Mouse (Mus musculus): ENCODE measurements around the gene Map3k7cl. TPM values are rescaled to one million over a fixed set of nuclear protein-coding genes. Genes with fewer than 3 reads are reported as not detected.

The Map3k7cl gene
- polyA plus RNA-seq, 1 experiment, result 33.0 TPM

- H3K27me3 ChIP-seq (replicated peaks; ENCODE audit: control insufficient read depth, insufficient read depth, low read length), result no peaks in the 10 kb centered on the region
- no peak overlapping the region for H3K27ac ChIP-seq (ENCODE audit: insufficient read depth, low read depth, low read length)
- H3K36me3 ChIP-seq (ENCODE audit: control insufficient read depth, insufficient read depth, low read length), result no peaks in the 10 kb centered on the region
- no peak for TF ChIP-seq CTCF (conservative IDR thresholded peaks at IDR 0.05; ENCODE audit: insufficient read depth, insufficient read length, low read depth, low read length)
- TF ChIP-seq POLR2A (IDR thresholded peaks at IDR 0.05; ENCODE audit: low read depth, low read length), result no peak
- no peak overlapping the region for H3K4me3 ChIP-seq (ENCODE audit: insufficient read depth, low read depth, low read length)
- no peaks in the 10 kb centered on the region for H3K4me1 ChIP-seq (ENCODE audit: control insufficient read depth, insufficient read depth, low read length)
- 96% methylated on average over 6 of the region's 6 CpGs for WGBS
- no peak for DNase-seq
Observed at GRCm38 (mm10) chr16:87617377-87617776, 64.2 kb downstream of the Map3k7cl start.

GRCm38 (mm10) chr16:87621246-87621645 lies 68.1 kb downstream of the Map3k7cl start:
- H3K27me3 ChIP-seq (replicated peaks; ENCODE audit: control insufficient read depth, insufficient read depth, low read length), result no peaks in the 10 kb centered on the region
- H3K36me3 ChIP-seq (ENCODE audit: control insufficient read depth, insufficient read depth, low read length), result no peaks in the 10 kb centered on the region
- no peak overlapping the region for H3K27ac ChIP-seq (ENCODE audit: insufficient read depth, low read depth, low read length)
- 89% methylated on average over 3 of the region's 3 CpGs for WGBS
- DNase-seq, result no peak
- H3K4me1 ChIP-seq (ENCODE audit: control insufficient read depth, insufficient read depth, low read length), result no peaks in the 10 kb centered on the region
- TF ChIP-seq CTCF (conservative IDR thresholded peaks at IDR 0.05; ENCODE audit: insufficient read depth, insufficient read length, low read depth, low read length), result no peak
- no peak for TF ChIP-seq POLR2A (IDR thresholded peaks at IDR 0.05; ENCODE audit: low read depth, low read length)
- H3K4me3 ChIP-seq (ENCODE audit: insufficient read depth, low read depth, low read length), result no peak overlapping the region

- no peak overlapping the region for H3K4me3 ChIP-seq (ENCODE audit: insufficient read depth, low read depth, low read length)
- DNase-seq, result no peak
- no peaks in the 10 kb centered on the region for H3K4me1 ChIP-seq (ENCODE audit: control insufficient read depth, insufficient read depth, low read length)
- H3K27ac ChIP-seq (ENCODE audit: insufficient read depth, low read depth, low read length), result no peak overlapping the region
- H3K27me3 ChIP-seq (replicated peaks; ENCODE audit: control insufficient read depth, insufficient read depth, low read length), result no peaks in the 10 kb centered on the region
- H3K36me3 ChIP-seq (ENCODE audit: control insufficient read depth, insufficient read depth, low read length), result no peaks in the 10 kb centered on the region
- TF ChIP-seq CTCF (conservative IDR thresholded peaks at IDR 0.05; ENCODE audit: insufficient read depth, insufficient read length, low read depth, low read length), result no peak
- TF ChIP-seq POLR2A (IDR thresholded peaks at IDR 0.05; ENCODE audit: low read depth, low read length), result no peak
- WGBS, result 88% methylated on average over 5 of the region's 5 CpGs
Observed at GRCm38 (mm10) chr16:87623881-87624280, 70.8 kb downstream of the Map3k7cl start.

- 97% methylated on average over 2 of the region's 2 CpGs for WGBS
- no peak for DNase-seq
- Histone ChIP-seq H3K4me3 (ENCODE audit: insufficient read depth, low read depth, low read length) (no peak overlapping the region), H3K27ac (ENCODE audit: insufficient read depth, low read depth, low read length) (no peak overlapping the region), H3K4me1 (ENCODE audit: control insufficient read depth, insufficient read depth, low read length) (no peaks in the 10 kb centered on the region), H3K36me3 (ENCODE audit: control insufficient read depth, insufficient read depth, low read length) (no peaks in the 10 kb centered on the region), H3K27me3 (replicated peaks; ENCODE audit: control insufficient read depth, insufficient read depth, low read length) (no peaks in the 10 kb centered on the region)
- TF ChIP-seq CTCF (conservative IDR thresholded peaks at IDR 0.05; ENCODE audit: insufficient read depth, insufficient read length, low read depth, low read length) (no peak), POLR2A (IDR thresholded peaks at IDR 0.05; ENCODE audit: low read depth, low read length) (no peak)
Observed at GRCm38 (mm10) chr16:87624937-87625336, 71.8 kb downstream of the Map3k7cl start.

- 67% methylated on average over 3 of the region's 3 CpGs for WGBS
- H3K36me3 ChIP-seq (ENCODE audit: control insufficient read depth, insufficient read depth, low read length), result no peaks in the 10 kb centered on the region
- peak; percentile 33 for DNase-seq
- no peaks in the 10 kb centered on the region for H3K4me1 ChIP-seq (ENCODE audit: control insufficient read depth, insufficient read depth, low read length)
- no peak overlapping the region for H3K27ac ChIP-seq (ENCODE audit: insufficient read depth, low read depth, low read length)
- no peaks in the 10 kb centered on the region for H3K27me3 ChIP-seq (replicated peaks; ENCODE audit: control insufficient read depth, insufficient read depth, low read length)
- no peak overlapping the region for H3K4me3 ChIP-seq (ENCODE audit: insufficient read depth, low read depth, low read length)
- no peak for TF ChIP-seq POLR2A (IDR thresholded peaks at IDR 0.05; ENCODE audit: low read depth, low read length)
- TF ChIP-seq CTCF (conservative IDR thresholded peaks at IDR 0.05; ENCODE audit: insufficient read depth, insufficient read length, low read depth, low read length), result no peak
Observed at GRCm38 (mm10) chr16:87625341-87625740, 72.2 kb downstream of the Map3k7cl start.

- Histone ChIP-seq H3K4me1 (ENCODE audit: control insufficient read depth, insufficient read depth, low read length) (no peaks in the 10 kb centered on the region), H3K36me3 (ENCODE audit: control insufficient read depth, insufficient read depth, low read length) (no peaks in the 10 kb centered on the region), H3K27me3 (replicated peaks; ENCODE audit: control insufficient read depth, insufficient read depth, low read length) (no peaks in the 10 kb centered on the region), H3K4me3 (ENCODE audit: insufficient read depth, low read depth, low read length) (no peak overlapping the region), H3K27ac (ENCODE audit: insufficient read depth, low read depth, low read length) (no peak overlapping the region)
- TF ChIP-seq CTCF (conservative IDR thresholded peaks at IDR 0.05; ENCODE audit: insufficient read depth, insufficient read length, low read depth, low read length) (no peak), POLR2A (IDR thresholded peaks at IDR 0.05; ENCODE audit: low read depth, low read length) (no peak)
- WGBS, result 93% methylated on average over 8 of the region's 8 CpGs
- no peak for DNase-seq
Observed at GRCm38 (mm10) chr16:87625816-87626215, 72.7 kb downstream of the Map3k7cl start.

- H3K27me3 ChIP-seq (replicated peaks; ENCODE audit: control insufficient read depth, insufficient read depth, low read length), result no peaks in the 10 kb centered on the region
- no peaks in the 10 kb centered on the region for H3K4me1 ChIP-seq (ENCODE audit: control insufficient read depth, insufficient read depth, low read length)
- no peak overlapping the region for H3K27ac ChIP-seq (ENCODE audit: insufficient read depth, low read depth, low read length)
- H3K4me3 ChIP-seq (ENCODE audit: insufficient read depth, low read depth, low read length), result no peak overlapping the region
- no peaks in the 10 kb centered on the region for H3K36me3 ChIP-seq (ENCODE audit: control insufficient read depth, insufficient read depth, low read length)
- 96% methylated on average over 4 of the region's 4 CpGs for WGBS
- peak; percentile 33; the same call in 1 of the 2 replicates for TF ChIP-seq CTCF (conservative IDR thresholded peaks at IDR 0.05; ENCODE audit: insufficient read depth, insufficient read length, low read depth, low read length)
- TF ChIP-seq POLR2A (IDR thresholded peaks at IDR 0.05; ENCODE audit: low read depth, low read length), result no peak
- no peak for DNase-seq
Observed at GRCm38 (mm10) chr16:87626696-87627095, 73.6 kb downstream of the Map3k7cl start.

- TF ChIP-seq POLR2A (IDR thresholded peaks at IDR 0.05; ENCODE audit: low read depth, low read length), result no peak
- H3K36me3 ChIP-seq (ENCODE audit: control insufficient read depth, insufficient read depth, low read length), result no peaks in the 10 kb centered on the region
- H3K27me3 ChIP-seq (replicated peaks; ENCODE audit: control insufficient read depth, insufficient read depth, low read length), result no peaks in the 10 kb centered on the region
- no peak for DNase-seq
- no peaks in the 10 kb centered on the region for H3K4me1 ChIP-seq (ENCODE audit: control insufficient read depth, insufficient read depth, low read length)
- H3K27ac ChIP-seq (ENCODE audit: insufficient read depth, low read depth, low read length), result no peak overlapping the region
- H3K4me3 ChIP-seq (ENCODE audit: insufficient read depth, low read depth, low read length), result no peak overlapping the region
Observed at GRCm38 (mm10) chr16:87634709-87635108, 81.6 kb downstream of the Map3k7cl start.
